Mouse (Mus musculus) spleen, adult 2 months (tissue): ENCODE data around the gene Bysl.

ENCODE experiments used
- CTCF ChIP-seq: fragments of 200-500 bp; IDR thresholded peaks from 2 replicates; pipeline ENCODE4 v1.5.1; 2011; ENCODE audit warnings: mild to moderate bottlenecking, inconsistent platforms; ENCODE audit not compliant: insufficient read depth, insufficient read length, insufficient replicate concordance; ENCODE audit errors: extremely low read depth
- POLR2A ChIP-seq: fragments of 200-500 bp; IDR thresholded peaks from 2 replicates; pipeline ENCODE4 v1.6.1; 2011; ENCODE audit warnings: low read depth, low read length, inconsistent platforms

GRCm38 (mm10) chr17:47648966-47649365, 37.7 kb upstream of the Bysl start:
- TF ChIP-seq CTCF (no peak), POLR2A (no peak)
